Mouse (Mus musculus) liver, embryonic 13.5 days (tissue): Measurements from ENCODE around the gene B4galt2. TPM values are rescaled to one million over a fixed set of nuclear protein-coding genes. Genes with fewer than 3 reads are reported as not detected.

Experiments used
- polyA plus RNA-seq: library from polyadenylated mRNA; unstranded; fragments of >200 nt; fragmentation: Nextera tagmentation; extraction: Ambion mirVana; gene quantifications from 2 replicates; pipeline ENCODE4 v1.2.1, GENCODE M21; 2015

B4galt2 gene
- polyA plus RNA-seq, 1 experiment from 2014 or later = 1.9 TPM

Other genes starting within 250 kb of the B4galt2 start
- 24.0 and 24.4 TPM in 2 replicates for gene Dmap1, start 201.2 kb downstream of the B4galt2 start, polyA plus RNA-seq
- gene Gm12845, start 159.1 kb downstream of the B4galt2 start, polyA plus RNA-seq = not detected in 2 replicates
- not detected in 2 replicates for gene Klf17, start 117.8 kb downstream of the B4galt2 start, polyA plus RNA-seq
- 45.2 TPM in 2 replicates for gene Slc6a9, start 49.0 kb downstream of the B4galt2 start, polyA plus RNA-seq
- gene Ccdc24, start 10.9 kb downstream of the B4galt2 start, polyA plus RNA-seq = 1.0 and 1.1 TPM in 2 replicates
- gene Atp6v0b, start 3.8 kb upstream of the B4galt2 start, polyA plus RNA-seq = 158 and 159 TPM in 2 replicates
- 9.8 and 10.5 TPM in 2 replicates for gene Dph2, start 8.5 kb upstream of the B4galt2 start, polyA plus RNA-seq
- 22.5 and 25.9 TPM in 2 replicates for gene Ipo13, start 31.5 kb upstream of the B4galt2 start, polyA plus RNA-seq
- gene Artn, start 46.3 kb upstream of the B4galt2 start, polyA plus RNA-seq = 2.5 and 2.7 TPM in 2 replicates